Mouse (Mus musculus): Measurements from ENCODE around the gene Fhl2.

Gene Fhl2

GRCm38 (mm10) chr1:43196661-43197241 is at the start of gene Fhl2:
Gene Fhl2 (minus strand): TSS chr1:43196984.
- no peak for DNase-seq (ENCODE audit: low spot score in 2 of 2)

GRCm38 (mm10) chr1:43245014-43245413 is 48.2 kb upstream of the Fhl2 start:
- no peak for DNase-seq (ENCODE audit: low spot score in 2 of 2)

GRCm38 (mm10) chr1:43241208-43241607 is 44.4 kb upstream of the Fhl2 start:
- DNase-seq (ENCODE audit: low spot score in 2 of 2) = no peak

- no peak for DNase-seq (ENCODE audit: low spot score in 2 of 2)
These were observed 43.1 kb upstream of the Fhl2 start for GRCm38 (mm10) chr1:43239796-43240313.

GRCm38 (mm10) chr1:43238471-43238870 is 41.7 kb upstream of the Fhl2 start:
- no peak for DNase-seq (ENCODE audit: low spot score in 2 of 2)

- no peak for DNase-seq (ENCODE audit: low spot score in 2 of 2)
These were observed 40.8 kb upstream of the Fhl2 start for GRCm38 (mm10) chr1:43237360-43238235.

- no peak for DNase-seq (ENCODE audit: low spot score in 2 of 2)
These were observed 28.9 kb upstream of the Fhl2 start for GRCm38 (mm10) chr1:43225531-43226151.

- no peak for DNase-seq (ENCODE audit: low spot score in 2 of 2)
These were observed 28.2 kb upstream of the Fhl2 start for GRCm38 (mm10) chr1:43224943-43225342.

GRCm38 (mm10) chr1:43224171-43224570 is 27.4 kb upstream of the Fhl2 start:
- no peak for DNase-seq (ENCODE audit: low spot score in 2 of 2)

- no peak for DNase-seq (ENCODE audit: low spot score in 2 of 2)
These were observed 26.3 kb upstream of the Fhl2 start for GRCm38 (mm10) chr1:43223097-43223496.

- no peak for DNase-seq (ENCODE audit: low spot score in 2 of 2)
These were observed 21.4 kb upstream of the Fhl2 start for GRCm38 (mm10) chr1:43218016-43218680.

- DNase-seq (ENCODE audit: low spot score in 2 of 2) = no peak
These were observed 18.8 kb upstream of the Fhl2 start for GRCm38 (mm10) chr1:43215601-43216000.

GRCm38 (mm10) chr1:43211274-43211673 is 14.5 kb upstream of the Fhl2 start:
- no peak for DNase-seq (ENCODE audit: low spot score in 2 of 2)

GRCm38 (mm10) chr1:43210285-43210684 is 13.5 kb upstream of the Fhl2 start:
- no peak for DNase-seq (ENCODE audit: low spot score in 2 of 2)

GRCm38 (mm10) chr1:43207147-43207546 is 10.4 kb upstream of the Fhl2 start:
- DNase-seq (ENCODE audit: low spot score in 2 of 2) = no peak

- DNase-seq (ENCODE audit: low spot score in 2 of 2) = no peak
These were observed 6.5 kb upstream of the Fhl2 start for GRCm38 (mm10) chr1:43203282-43203681.

- no peak for DNase-seq (ENCODE audit: low spot score in 2 of 2)
These were observed 5.4 kb upstream of the Fhl2 start for GRCm38 (mm10) chr1:43202226-43202625.

- no peak for DNase-seq (ENCODE audit: low spot score in 2 of 2)
These were observed 5.0 kb upstream of the Fhl2 start for GRCm38 (mm10) chr1:43201796-43202195.

- peak; percentile 88 to 91 for DNase-seq (ENCODE audit: low spot score in 2 of 2)
These were observed 3.1 kb upstream of the Fhl2 start for GRCm38 (mm10) chr1:43199867-43200240.

GRCm38 (mm10) chr1:43199210-43199866 is 2.6 kb upstream of the Fhl2 start:
- DNase-seq (ENCODE audit: low spot score in 2 of 2) = no peak

GRCm38 (mm10) chr1:43196059-43196458 is 725 bp downstream of the Fhl2 start:
- no peak for DNase-seq (ENCODE audit: low spot score in 2 of 2)

- DNase-seq (ENCODE audit: low spot score in 2 of 2) = no peak
These were observed 3.4 kb downstream of the Fhl2 start for GRCm38 (mm10) chr1:43193423-43193822.

Measured in right cerebral cortex, adult 2 months (tissue).